ENCODE assay signal across 18 mouse cellular contexts in the genomic region with DNA sequence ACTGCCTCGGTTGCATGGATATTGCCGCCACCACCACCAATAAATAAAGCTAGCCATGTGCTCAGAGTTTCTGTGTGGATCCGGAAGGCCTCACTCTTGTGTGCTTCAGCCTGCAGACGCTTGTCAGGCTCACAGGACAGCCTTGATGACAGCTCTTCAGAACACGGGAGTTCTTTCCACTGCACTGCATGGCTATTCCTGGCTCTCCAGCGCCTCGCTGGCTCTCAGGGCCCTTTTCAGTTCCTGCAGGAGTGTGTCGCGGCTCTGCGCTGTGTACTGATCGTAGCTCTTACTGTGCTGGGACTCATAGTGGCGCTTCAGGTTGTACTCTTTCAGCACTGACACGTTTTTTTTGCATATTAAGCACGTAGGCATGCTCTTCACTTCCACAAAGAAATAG. TPM values are rescaled to one million over a fixed set of nuclear protein-coding genes. Genes with fewer than 3 reads are reported as not detected.
DNase-seq lines count a peak whose midpoint lies in the region; ATAC-seq lines count a peak whose summit lies in the region.
"Had no signal": no experiment of that assay in that cellular context is flagged by ENCODE, and none has a peak within 500 bp of the region (broad histone marks: within the 10 kb centered on the region; RNA-seq: fewer than 3 reads in every experiment).

No protein-coding gene starts in this region.

- H3K4me1 ChIP-seq in midbrain, embryonic 10.5 days, result peaks cover 5% of the 10 kb centered on the region; the same call in 1 of the 2 replicates
- no peaks in the 10 kb centered on the region for H3K4me1 ChIP-seq in midbrain, embryonic 11.5 days (ENCODE audit: control insufficient read depth, insufficient read depth, low read length)
- peaks cover 38% of the 10 kb centered on the region for H3K4me1 ChIP-seq in heart, embryonic 12.5 days (replicated peaks)
- peaks cover 16% of the 10 kb centered on the region for H3K4me1 ChIP-seq in heart, embryonic 16.5 days (ENCODE audit: control insufficient read depth, insufficient read depth, low read length)
- H3K4me1 ChIP-seq: forebrain, embryonic 13.5 days; hindbrain, embryonic 15.5 days had no signal

- no peaks in the 10 kb centered on the region for H3K27me3 ChIP-seq in midbrain, embryonic 10.5 days (ENCODE audit: low read depth, poor library complexity, severe bottlenecking)
- H3K27me3 ChIP-seq in midbrain, embryonic 11.5 days (ENCODE audit: control insufficient read depth, insufficient read depth, low read length), result no peaks in the 10 kb centered on the region
- H3K27me3 ChIP-seq in heart, embryonic 12.5 days (replicated peaks), result no peaks in the 10 kb centered on the region
- H3K27me3 ChIP-seq in heart, embryonic 16.5 days (ENCODE audit: control insufficient read depth, insufficient read depth, low read length), result no peaks in the 10 kb centered on the region
- H3K27me3 ChIP-seq: forebrain, embryonic 13.5 days; hindbrain, embryonic 15.5 days had no signal

- no peaks in the 10 kb centered on the region for H3K9me3 ChIP-seq in midbrain, embryonic 10.5 days (replicated peaks)
- H3K9me3 ChIP-seq in midbrain, embryonic 11.5 days (ENCODE audit: control insufficient read depth, low read length), result no peaks in the 10 kb centered on the region
- H3K9me3 ChIP-seq in heart, embryonic 12.5 days (replicated peaks), result no peaks in the 10 kb centered on the region
- H3K9me3 ChIP-seq in heart, embryonic 16.5 days (replicated peaks; ENCODE audit: control insufficient read depth, low read length), result no peaks in the 10 kb centered on the region
- H3K9me3 ChIP-seq: embryonic facial prominence, embryonic 10.5 days; forebrain, embryonic 13.5 days; G1E; hindbrain, embryonic 15.5 days had no signal

- H3K4me3 ChIP-seq in midbrain, embryonic 10.5 days, result peak overlapping the region; percentile 20; the same call in 1 of the 2 replicates
- no peak overlapping the region for H3K4me3 ChIP-seq in midbrain, embryonic 11.5 days (ENCODE audit: low read depth, low read length)
- no peak overlapping the region for H3K4me3 ChIP-seq in heart, embryonic 12.5 days
- no peak overlapping the region for H3K4me3 ChIP-seq in heart, embryonic 16.5 days (ENCODE audit: low read length)
- H3K4me3 ChIP-seq: embryonic facial prominence, embryonic 10.5 days; forebrain, embryonic 13.5 days; hindbrain, embryonic 15.5 days had no signal

- 92% methylated on average over 14 of the region's 14 CpGs for WGBS in midbrain, embryonic 10.5 days
- WGBS in midbrain, embryonic 11.5 days, result 90% methylated on average over 14 of the region's 14 CpGs
- 47% methylated on average over 14 of the region's 14 CpGs for WGBS in heart, embryonic 12.5 days
- 46% methylated on average over 14 of the region's 14 CpGs for WGBS in heart, embryonic 16.5 days

- ATAC-seq in midbrain, embryonic 11.5 days (ENCODE audit: low FRiP score), result no peak
- ATAC-seq in heart, embryonic 12.5 days (ENCODE audit: insufficient number of reproducible peaks, low FRiP score), result peak; percentile 40; the same call in 1 of the 2 replicates
- ATAC-seq in heart, embryonic 16.5 days (replicated peaks; ENCODE audit: extremely low read depth, insufficient read depth, low FRiP score), result peak; percentile 86
- ATAC-seq in granulocyte monocyte progenitor cell, adult 5-6 weeks (replicated peaks; ENCODE audit: poor library complexity, severe bottlenecking), result no peak
- ATAC-seq in CD4-positive, CD25-positive, alpha-beta regulatory T cell, adult 4 months, result no peak
- ATAC-seq: forebrain, embryonic 13.5 days; forebrain, postnatal 0 days; intestine, embryonic 16.5 days had no signal

- H3K4me2 ChIP-seq in midbrain, embryonic 11.5 days, result no peak overlapping the region
- no peak overlapping the region for H3K4me2 ChIP-seq in heart, embryonic 12.5 days
- no peak overlapping the region for H3K4me2 ChIP-seq in heart, embryonic 16.5 days (ENCODE audit: low read depth, low read length)
- H3K4me2 ChIP-seq: forebrain, embryonic 13.5 days; hindbrain, embryonic 15.5 days had no signal

- no peak overlapping the region for H3K9ac ChIP-seq in midbrain, embryonic 11.5 days (ENCODE audit: low read length)
- 0 out of 2 replicates have a peak overlapping the region, but pooled peaks have one; percentile 2 for H3K9ac ChIP-seq in heart, embryonic 12.5 days
- peak overlapping the region; percentile 6; the same call in 1 of the 2 replicates for H3K9ac ChIP-seq in heart, embryonic 16.5 days (ENCODE audit: low read length)
- H3K9ac ChIP-seq: forebrain, embryonic 13.5 days; forebrain, postnatal 0 days; hindbrain, embryonic 15.5 days had no signal

- peaks cover 75% of the 10 kb centered on the region for H3K36me3 ChIP-seq in midbrain, embryonic 10.5 days
- H3K36me3 ChIP-seq in midbrain, embryonic 11.5 days (ENCODE audit: control insufficient read depth, insufficient read depth, low read length), result peaks cover 49% of the 10 kb centered on the region
- peaks cover 73% of the 10 kb centered on the region for H3K36me3 ChIP-seq in heart, embryonic 12.5 days
- peaks cover 43% of the 10 kb centered on the region for H3K36me3 ChIP-seq in heart, embryonic 16.5 days (ENCODE audit: control insufficient read depth, insufficient read depth)

- DNase-seq in midbrain, embryonic 10.5 days (ENCODE audit: low spot score), result no peak
- DNase-seq in midbrain, embryonic 11.5 days (ENCODE audit: low spot score, missing footprints), result no peak
- DNase-seq in kidney, adult 8-10 months, result no peak
- DNase-seq: adrenal gland, adult 8-10 months; adrenal gland, postnatal 36 days; cerebellum, adult 2 months; forebrain, postnatal 0 days; gastrocnemius, postnatal 14 days; kidney, adult 2 months had no signal

- no peak overlapping the region for H3K27ac ChIP-seq in midbrain, embryonic 10.5 days (replicated peaks)
- no peak overlapping the region for H3K27ac ChIP-seq in midbrain, embryonic 11.5 days (ENCODE audit: low read depth, low read length)
- peak overlapping the region; percentile 85 for H3K27ac ChIP-seq in heart, embryonic 12.5 days (ENCODE audit: poor library complexity, severe bottlenecking)
- H3K27ac ChIP-seq in heart, embryonic 16.5 days (ENCODE audit: low read length), result peak overlapping the region; percentile 87
- H3K27ac ChIP-seq: embryonic facial prominence, embryonic 10.5 days; forebrain, embryonic 13.5 days; hindbrain, embryonic 15.5 days had no signal

RNA-seq across cellular contexts. Expression of a gene that starts 8.2 kb away (rescaled TPM):
- 478 and 516 TPM in 2 replicates for polyA plus RNA-seq in midbrain, embryonic 10.5 days (2016; fragmentation: Nextera tagmentation; extraction: Ambion mirVana)
- 316 and 350 TPM in 2 replicates for polyA plus RNA-seq in midbrain, embryonic 11.5 days (2014; fragmentation: Nextera tagmentation; extraction: Ambion mirVana)
- 308 and 321 TPM in 2 replicates for polyA plus RNA-seq in heart, embryonic 12.5 days (2016; fragmentation: Nextera tagmentation; extraction: Ambion mirVana)
- 210 and 269 TPM in 2 replicates for polyA plus RNA-seq in heart, embryonic 16.5 days (2015; fragmentation: Nextera tagmentation; extraction: Ambion mirVana)
- total RNA-seq in granulocyte monocyte progenitor cell, adult 5-6 weeks (2014; fragmentation: Nextera tagmentation), result 67.0 and 95.4 TPM in 2 replicates
- total RNA-seq in granulocyte monocyte progenitor cell, adult 5-6 weeks (2017), result 24.4 and 32.1 TPM in 2 replicates
- polyA plus RNA-seq in CD4-positive, CD25-positive, alpha-beta regulatory T cell, adult 4 months (2017; shearing (Covaris generic)), result 1 to 10 TPM; 1.1 to 3.9 TPM

RNA-seq across cellular contexts. Expression of a gene that starts 14.7 kb away (rescaled TPM):
- polyA plus RNA-seq in midbrain, embryonic 10.5 days (2016; fragmentation: Nextera tagmentation; extraction: Ambion mirVana), result 213 and 220 TPM in 2 replicates
- polyA plus RNA-seq in midbrain, embryonic 11.5 days (2014; fragmentation: Nextera tagmentation; extraction: Ambion mirVana), result 69.5 and 75.4 TPM in 2 replicates
- 76.8 and 81.2 TPM in 2 replicates for polyA plus RNA-seq in heart, embryonic 12.5 days (2016; fragmentation: Nextera tagmentation; extraction: Ambion mirVana)
- polyA plus RNA-seq in heart, embryonic 16.5 days (2015; fragmentation: Nextera tagmentation; extraction: Ambion mirVana), result 89.4 and 96.0 TPM in 2 replicates
- total RNA-seq in granulocyte monocyte progenitor cell, adult 5-6 weeks (2014; fragmentation: Nextera tagmentation), result 26.7 and 51.2 TPM in 2 replicates
- 9.2 and 15.6 TPM in 2 replicates for total RNA-seq in granulocyte monocyte progenitor cell, adult 5-6 weeks (2017)
- polyA plus RNA-seq in CD4-positive, CD25-positive, alpha-beta regulatory T cell, adult 4 months (2017; shearing (Covaris generic)), result 10 to 100 TPM in 1 of 2 experiments, 1 to 10 TPM in 1; 9.1 to 10.9 TPM

RNA-seq across cellular contexts. Expression of a gene that starts 18.0 kb away (rescaled TPM):
- 26.9 and 30.6 TPM in 2 replicates for polyA plus RNA-seq in midbrain, embryonic 10.5 days (2016; fragmentation: Nextera tagmentation; extraction: Ambion mirVana)
- 18.8 and 23.1 TPM in 2 replicates for polyA plus RNA-seq in midbrain, embryonic 11.5 days (2014; fragmentation: Nextera tagmentation; extraction: Ambion mirVana)
- polyA plus RNA-seq in heart, embryonic 12.5 days (2016; fragmentation: Nextera tagmentation; extraction: Ambion mirVana), result 12.0 and 12.6 TPM in 2 replicates
- 15.3 and 16.0 TPM in 2 replicates for polyA plus RNA-seq in heart, embryonic 16.5 days (2015; fragmentation: Nextera tagmentation; extraction: Ambion mirVana)
- 13.6 TPM in 2 replicates for total RNA-seq in granulocyte monocyte progenitor cell, adult 5-6 weeks (2014; fragmentation: Nextera tagmentation)
- 16.5 and 18.0 TPM in 2 replicates for total RNA-seq in granulocyte monocyte progenitor cell, adult 5-6 weeks (2017)
- polyA plus RNA-seq in CD4-positive, CD25-positive, alpha-beta regulatory T cell, adult 4 months (2017; shearing (Covaris generic)), result 10 to 100 TPM in 1 of 2 experiments, 1 to 10 TPM in 1; 9.2 to 17.5 TPM

RNA-seq across cellular contexts. Expression of a gene that starts 20.9 kb away (rescaled TPM):
- 38.1 and 38.4 TPM in 2 replicates for polyA plus RNA-seq in midbrain, embryonic 10.5 days (2016; fragmentation: Nextera tagmentation; extraction: Ambion mirVana)
- 26.1 and 28.6 TPM in 2 replicates for polyA plus RNA-seq in midbrain, embryonic 11.5 days (2014; fragmentation: Nextera tagmentation; extraction: Ambion mirVana)
- polyA plus RNA-seq in heart, embryonic 12.5 days (2016; fragmentation: Nextera tagmentation; extraction: Ambion mirVana), result 23.3 and 27.0 TPM in 2 replicates
- polyA plus RNA-seq in heart, embryonic 16.5 days (2015; fragmentation: Nextera tagmentation; extraction: Ambion mirVana), result 27.7 and 28.0 TPM in 2 replicates
- total RNA-seq in granulocyte monocyte progenitor cell, adult 5-6 weeks (2014; fragmentation: Nextera tagmentation), result 61.3 and 65.7 TPM in 2 replicates
- 51.0 and 79.6 TPM in 2 replicates for total RNA-seq in granulocyte monocyte progenitor cell, adult 5-6 weeks (2017)
- polyA plus RNA-seq in CD4-positive, CD25-positive, alpha-beta regulatory T cell, adult 4 months (2017; shearing (Covaris generic)), result 10 to 100 TPM; 45.0 to 74.3 TPM

RNA-seq across cellular contexts. Expression of a gene that starts 29.0 kb away (rescaled TPM):
- 77.8 and 89.4 TPM in 2 replicates for polyA plus RNA-seq in midbrain, embryonic 10.5 days (2016; fragmentation: Nextera tagmentation; extraction: Ambion mirVana)
- 63.4 and 69.4 TPM in 2 replicates for polyA plus RNA-seq in midbrain, embryonic 11.5 days (2014; fragmentation: Nextera tagmentation; extraction: Ambion mirVana)
- 60.0 and 61.2 TPM in 2 replicates for polyA plus RNA-seq in heart, embryonic 12.5 days (2016; fragmentation: Nextera tagmentation; extraction: Ambion mirVana)
- polyA plus RNA-seq in heart, embryonic 16.5 days (2015; fragmentation: Nextera tagmentation; extraction: Ambion mirVana), result 60.5 and 62.3 TPM in 2 replicates
- total RNA-seq in granulocyte monocyte progenitor cell, adult 5-6 weeks (2014; fragmentation: Nextera tagmentation), result 18.1 and 22.6 TPM in 2 replicates
- total RNA-seq in granulocyte monocyte progenitor cell, adult 5-6 weeks (2017), result 15.5 and 19.3 TPM in 2 replicates
- polyA plus RNA-seq in CD4-positive, CD25-positive, alpha-beta regulatory T cell, adult 4 months (2017; shearing (Covaris generic)), result 10 to 100 TPM; 64.8 to 85.3 TPM

Comparison
In these comparisons a context has a peak if more than half of its experiments do, and no peak if none do; other contexts are left out.
1. H3K27ac ChIP-seq: peak in heart, embryonic 12.5 days (single experiment) and heart, embryonic 16.5 days (single experiment); none in midbrain, embryonic 10.5 days (single experiment) and midbrain, embryonic 11.5 days (single experiment).
2. ATAC-seq: peak in heart, embryonic 12.5 days (single experiment) and heart, embryonic 16.5 days (single experiment); none in midbrain, embryonic 11.5 days (single experiment), granulocyte monocyte progenitor cell, adult 5-6 weeks (single experiment) and CD4-positive, CD25-positive, alpha-beta regulatory T cell, adult 4 months (single experiment).
3. RNA of a gene that starts 8.2 kb away (polyA plus RNA-seq): 478 to 516 TPM in midbrain, embryonic 10.5 days, 316 to 350 TPM in midbrain, embryonic 11.5 days, 308 to 321 TPM in heart, embryonic 12.5 days and 210 to 269 TPM in heart, embryonic 16.5 days; 1.1 to 3.9 TPM in CD4-positive, CD25-positive, alpha-beta regulatory T cell, adult 4 months; every median in the first group is over 10 times any median in the second.